Mouse (Mus musculus): ENCODE measurements at regions not wholly inside any gene's neighbourhood (a gene's known extent, or its start where the extent isn't known, plus 50 kb on each side); places are given as distances from the start of the nearest gene placed in this dataset.

- no peak for DNase-seq (ENCODE audit: low spot score in 2 of 2)
Measured at GRCm38 (mm10) chr3:105130228-105130627, 63.6 kb downstream of the 4930564D02Rik start.

GRCm38 (mm10) chr3:105131053-105131452 is 64.4 kb downstream of the 4930564D02Rik start:
- DNase-seq (ENCODE audit: low spot score in 2 of 2) = no peak

- no peak for DNase-seq (ENCODE audit: low spot score in 2 of 2)
Measured at GRCm38 (mm10) chr3:105133011-105133410, 66.4 kb downstream of the 4930564D02Rik start.

- DNase-seq (ENCODE audit: low spot score in 2 of 2) = no peak
Measured at GRCm38 (mm10) chr3:105141170-105141971, 74.7 kb downstream of the 4930564D02Rik start.

GRCm38 (mm10) chr3:105142631-105143030 is 76.0 kb downstream of the 4930564D02Rik start:
- DNase-seq (ENCODE audit: low spot score in 2 of 2) = no peak

GRCm38 (mm10) chr3:105151475-105152157 is 85.0 kb downstream of the 4930564D02Rik start:
- DNase-seq (ENCODE audit: low spot score in 2 of 2) = peak; percentile 25 to 62

GRCm38 (mm10) chr3:105152158-105152541 is 85.5 kb downstream of the 4930564D02Rik start:
- no peak for DNase-seq (ENCODE audit: low spot score in 2 of 2)

GRCm38 (mm10) chr3:105158376-105158775 is 91.7 kb downstream of the 4930564D02Rik start:
- no peak for DNase-seq (ENCODE audit: low spot score in 2 of 2)

- peak; percentile 47 to 77 for DNase-seq (ENCODE audit: low spot score in 2 of 2)
Measured at GRCm38 (mm10) chr3:105165355-105165754, 98.7 kb downstream of the 4930564D02Rik start.

GRCm38 (mm10) chr3:105169117-105169516 is 102.5 kb downstream of the 4930564D02Rik start:
- no peak for DNase-seq (ENCODE audit: low spot score in 2 of 2)

GRCm38 (mm10) chr3:105171527-105171926 is 104.9 kb downstream of the 4930564D02Rik start:
- DNase-seq (ENCODE audit: low spot score in 2 of 2) = no peak

- no peak for DNase-seq (ENCODE audit: low spot score in 2 of 2)
Measured at GRCm38 (mm10) chr3:105172054-105172453, 105.4 kb downstream of the 4930564D02Rik start.

- DNase-seq (ENCODE audit: low spot score in 2 of 2) = no peak
Measured at GRCm38 (mm10) chr3:105191303-105191702, 124.7 kb downstream of the 4930564D02Rik start.

GRCm38 (mm10) chr3:105191830-105192229 is 125.2 kb downstream of the 4930564D02Rik start:
- DNase-seq (ENCODE audit: low spot score in 2 of 2) = peak in 1 of 2 experiments; percentile 19

- DNase-seq (ENCODE audit: low spot score in 2 of 2) = no peak
Measured at GRCm38 (mm10) chr3:105200735-105201134, 134.1 kb downstream of the 4930564D02Rik start.

- no peak for DNase-seq (ENCODE audit: low spot score in 2 of 2)
Measured at GRCm38 (mm10) chr3:105209164-105209563, 142.5 kb downstream of the 4930564D02Rik start.

- DNase-seq (ENCODE audit: low spot score in 2 of 2) = no peak
Measured at GRCm38 (mm10) chr3:105211023-105211422, 144.4 kb downstream of the 4930564D02Rik start.

- DNase-seq (ENCODE audit: low spot score in 2 of 2) = no peak
Measured at GRCm38 (mm10) chr3:105211726-105212125, 145.1 kb downstream of the 4930564D02Rik start.

GRCm38 (mm10) chr3:105214867-105215266 is 148.2 kb downstream of the 4930564D02Rik start:
- DNase-seq (ENCODE audit: low spot score in 2 of 2) = no peak

GRCm38 (mm10) chr3:105215729-105216128 is 149.1 kb downstream of the 4930564D02Rik start:
- no peak for DNase-seq (ENCODE audit: low spot score in 2 of 2)

- no peak for DNase-seq (ENCODE audit: low spot score in 2 of 2)
Measured at GRCm38 (mm10) chr3:105219630-105220029, 153.0 kb downstream of the 4930564D02Rik start.

GRCm38 (mm10) chr3:105220641-105221040 is 154.0 kb downstream of the 4930564D02Rik start:
- DNase-seq (ENCODE audit: low spot score in 2 of 2) = peak in 1 of 2 experiments; percentile 21

- DNase-seq (ENCODE audit: low spot score in 2 of 2) = no peak
Measured at GRCm38 (mm10) chr3:105222925-105223324, 156.3 kb downstream of the 4930564D02Rik start.

All from layer of hippocampus, adult 8-10 months (tissue).